Mouse (Mus musculus) spleen, adult 18-20 months (tissue): Measurements from ENCODE around the gene Bex3.

Experiments
- DNase-seq, 2 experiments: peaks; one replicate each; pipeline ENCODE4 v3.0.0; 2022; ENCODE audit warnings: mixed read lengths in 2 of 2

Bex3 gene

DNA sequence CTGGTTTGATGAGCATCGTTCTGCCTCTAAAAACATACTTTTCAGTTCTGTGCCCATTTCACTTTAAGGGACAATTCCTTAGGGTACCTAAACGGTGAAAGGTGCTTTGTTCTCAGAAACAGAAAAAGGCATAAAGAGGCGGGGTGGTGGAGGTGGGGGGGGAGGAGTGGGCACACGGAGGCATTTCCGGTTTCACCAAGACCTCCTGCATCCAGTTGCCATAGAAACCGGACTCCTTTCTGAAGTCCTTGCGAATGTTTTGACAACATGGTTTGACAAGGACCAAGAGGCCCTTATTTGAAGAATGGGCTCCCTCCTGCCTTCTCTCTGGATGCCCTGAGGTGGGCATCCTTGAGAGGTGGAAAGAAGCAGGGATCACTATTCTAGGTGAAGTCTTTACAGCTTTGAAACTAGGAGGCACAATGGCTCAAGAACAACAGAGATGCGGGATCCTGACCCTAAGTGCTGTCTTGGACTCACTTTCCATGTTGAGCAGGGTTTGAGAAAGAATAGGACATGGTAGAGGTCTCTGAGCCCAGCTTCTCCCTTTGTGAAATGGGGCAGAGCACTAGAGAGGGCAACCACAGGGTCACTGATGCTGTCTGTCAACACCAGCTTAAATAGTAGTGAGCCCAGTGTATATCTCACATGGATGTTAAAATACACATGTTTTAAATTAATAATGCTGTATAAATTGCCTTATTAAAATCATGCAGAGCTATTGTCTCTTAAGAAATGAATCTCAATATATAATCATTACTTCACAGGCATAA is 43.9 kb downstream of the Bex3 start:
- no peak for DNase-seq

DNA sequence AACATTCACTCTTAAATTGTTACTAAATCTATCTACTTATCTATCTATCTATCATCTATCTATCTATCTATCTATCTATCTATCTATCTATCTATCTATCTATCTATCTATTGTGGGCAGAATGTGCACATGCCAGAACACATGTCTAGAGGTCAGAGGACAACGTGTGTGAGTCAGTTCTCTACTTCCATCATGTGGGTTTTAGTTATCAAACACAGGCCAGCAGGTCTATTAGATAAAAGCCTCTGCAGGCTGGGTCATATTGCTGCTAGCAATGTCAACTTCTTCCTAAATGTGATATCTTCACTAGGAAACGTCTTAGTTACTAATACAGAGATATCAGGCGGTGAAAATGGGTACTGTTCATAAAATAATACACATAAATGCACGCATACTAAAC is 49.9 kb downstream of the Bex3 start:
- DNase-seq: no peak
